Mouse (Mus musculus): Measurements from ENCODE around the gene Adcy1.

- no peak for TF ChIP-seq MAX (IDR thresholded peaks at IDR 0.05)
- TF ChIP-seq CTCF (IDR thresholded peaks at IDR 0.05; ENCODE audit: control insufficient read depth, insufficient read depth, insufficient read length): no peak
- TF ChIP-seq MYOG (IDR thresholded peaks at IDR 0.05; ENCODE audit: control insufficient read depth, extremely low read depth, insufficient read length): no peak
- TF ChIP-seq CEBPB (IDR thresholded peaks at IDR 0.05; ENCODE audit: low read depth): no peak
- TF ChIP-seq MYOD1 (IDR thresholded peaks at IDR 0.05; ENCODE audit: control insufficient read depth, insufficient read length, low read depth): no peak
- TF ChIP-seq USF1 (IDR thresholded peaks at IDR 0.05; ENCODE audit: low read depth): no peak
These were observed 27.8 kb downstream of the Adcy1 start for GRCm38 (mm10) chr11:7091120-7091519.
